Mouse (Mus musculus) gastrocnemius, postnatal 36 days (tissue): ENCODE measurements around the gene Fam129a. TPM values are rescaled to one million over a fixed set of nuclear protein-coding genes. Genes with fewer than 3 reads are reported as not detected.

Source experiments
- DNase-seq, 2 experiments: peaks; one replicate each; pipeline ENCODE4 v3.0.0; 2022
- intact Hi-C: fragments of 180-260 bp; cut with DNase I; formaldehyde crosslinking; loops from one replicate; pipeline ENCODE4 v1.15.1; 2025
- total RNA-seq, 2 experiments: library from RNA; stranded (reverse); gene quantifications; 2 replicates each; pipeline ENCODE4 v1.2.3; 2021

Gene Fam129a
- total RNA-seq, 2 experiments from 2014 or later, result 9.5 to 10.4 TPM

GRCm38 (mm10) chr1:151769200-151769913 is 198.4 kb downstream of the Fam129a start:
- no peak for DNase-seq
- intact Hi-C loops, result no loop called here

Other genes starting within 250 kb of the Fam129a start
- 100 to 1,000 TPM in 1 of 2 experiments, 10 to 100 TPM in 1; 97.4 to 111 TPM for gene Ivns1abp, start 226.7 kb upstream of the Fam129a start, total RNA-seq
- 1 to 10 TPM; 8.8 to 9.8 TPM for gene Swt1, start 142.7 kb upstream of the Fam129a start, total RNA-seq
- gene Trmt1l, start 142.6 kb upstream of the Fam129a start, total RNA-seq, result 10 to 100 TPM; 12.4 to 12.8 TPM
- gene Rnf2, start 70.2 kb upstream of the Fam129a start, total RNA-seq, result 10 to 100 TPM; 11.5 to 13.4 TPM
- gene Edem3, start 184.2 kb downstream of the Fam129a start, total RNA-seq, result 10 to 100 TPM; 17.8 to 21.3 TPM